Comparison of ENCODE assay signal across 16 mouse cellular contexts in genomic region chr3:55713856-55714255, GRCm38 (mm10).
"Had no signal": no experiment of that assay in that cellular context is flagged by ENCODE, and none has a peak within 500 bp of the region (broad histone marks: within the 10 kb centered on the region; RNA-seq: fewer than 3 reads in every experiment).

No protein-coding gene starts in this region.

- H3K4me3 ChIP-seq: limb, embryonic 12.5 days; liver, embryonic 13.5 days; lung, embryonic 15.5 days; stomach, embryonic 15.5 days had no signal

- ATAC-seq: liver, postnatal 0 days; midbrain, embryonic 16.5 days had no signal

- H3K9me3 ChIP-seq: limb, embryonic 12.5 days; liver, embryonic 13.5 days; lung, embryonic 15.5 days; stomach, embryonic 15.5 days had no signal

- H3K36me3 ChIP-seq: liver, embryonic 13.5 days; lung, embryonic 15.5 days; stomach, embryonic 15.5 days had no signal

- DNase-seq: kidney, adult 8-10 months; kidney, postnatal 25 days; layer of hippocampus, adult 9-11 months; layer of hippocampus, postnatal 36 days; liver; liver, embryonic 13.5 days; liver, postnatal 0 days; lung, postnatal 14 days; retina, postnatal 1 day; right cerebral cortex, postnatal 14 days; thymus, postnatal 36 days had no signal

- H3K27me3 ChIP-seq: limb, embryonic 12.5 days; liver, embryonic 13.5 days; lung, embryonic 15.5 days; stomach, embryonic 15.5 days had no signal

- H3K4me1 ChIP-seq: limb, embryonic 12.5 days; liver, embryonic 13.5 days; lung, embryonic 15.5 days; stomach, embryonic 15.5 days had no signal

- H3K4me2 ChIP-seq: limb, embryonic 12.5 days; liver, embryonic 13.5 days; lung, embryonic 15.5 days; stomach, embryonic 15.5 days had no signal

- H3K27ac ChIP-seq: limb, embryonic 12.5 days; liver, embryonic 13.5 days; lung, embryonic 15.5 days; macrophage; stomach, embryonic 15.5 days had no signal

- H3K9ac ChIP-seq: limb, embryonic 12.5 days; liver, embryonic 13.5 days; liver, postnatal 0 days; lung, embryonic 15.5 days; stomach, embryonic 15.5 days had no signal
